Mouse (Mus musculus) layer of hippocampus, adult 9-11 months (tissue): ENCODE results near the gene Zcchc2.

Experiments used
- DNase-seq: peaks from one replicate; pipeline ENCODE4 v3.0.0; 2022

Gene Zcchc2

DNA sequence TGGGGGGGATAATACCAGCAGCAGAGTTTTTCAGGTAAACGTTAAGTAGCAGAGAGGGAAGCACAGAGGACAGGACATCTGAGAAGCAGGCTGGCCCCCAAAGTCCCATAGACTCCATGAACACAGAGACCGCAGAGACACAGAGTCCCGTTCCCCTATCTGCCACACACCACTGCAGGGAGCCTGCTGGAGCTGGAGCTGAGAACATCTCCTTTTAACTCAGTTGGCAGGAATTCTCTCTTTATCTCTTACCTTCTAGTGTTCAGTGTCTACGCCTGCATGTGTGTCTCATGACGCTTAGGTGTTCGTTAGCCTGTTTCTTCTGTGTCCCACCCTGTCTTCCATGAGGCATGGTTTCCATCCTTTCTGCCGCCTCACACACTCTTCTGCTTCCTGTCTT lies 83.0 kb downstream of the Zcchc2 start:
- no peak for DNase-seq

DNA sequence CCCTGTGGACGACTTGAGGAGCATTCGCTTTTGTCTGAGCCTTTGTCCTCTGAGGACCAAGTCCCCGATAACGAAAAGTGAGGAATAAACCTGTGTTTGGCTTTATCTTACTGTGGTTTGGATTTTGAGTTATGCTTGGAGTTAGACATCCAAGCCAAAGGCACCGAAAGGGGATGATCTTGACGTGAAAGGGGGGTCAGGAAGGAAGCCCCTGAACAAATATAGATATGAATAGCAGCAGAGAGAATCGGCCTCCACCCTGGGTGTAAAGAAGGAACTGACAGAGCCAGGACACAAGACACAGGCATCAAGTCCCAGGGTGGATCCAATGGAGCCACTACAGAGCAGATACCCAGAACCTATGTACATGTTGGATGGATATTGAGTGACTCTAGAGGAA lies 83.9 kb downstream of the Zcchc2 start:
- no peak for DNase-seq

DNA sequence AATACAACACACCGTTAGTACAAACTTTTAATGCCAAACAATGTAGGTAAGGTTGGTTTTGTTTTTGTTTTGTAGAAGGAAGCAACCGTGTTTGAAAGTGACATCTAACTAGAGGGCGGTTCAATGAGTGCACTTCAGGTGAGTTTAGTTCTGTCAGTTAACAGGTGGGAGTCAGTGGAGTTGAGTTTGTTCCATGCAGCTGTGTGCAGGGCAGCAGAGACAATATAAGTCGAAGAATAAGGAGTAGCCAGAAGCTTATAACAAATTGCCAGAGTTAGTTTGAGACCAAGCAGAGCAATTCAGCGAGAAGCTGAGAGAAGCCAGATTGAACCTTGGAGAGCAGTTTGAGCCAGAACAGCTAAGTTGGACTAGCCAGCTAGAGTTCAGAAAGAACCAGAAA lies 84.5 kb downstream of the Zcchc2 start:
- no peak for DNase-seq

GRCm38 (mm10) chr1:106076641-106077040 lies 86.4 kb downstream of the Zcchc2 start:
- DNase-seq, result no peak

GRCm38 (mm10) chr1:106077166-106077565 lies 87.0 kb downstream of the Zcchc2 start:
- DNase-seq, result no peak
